Comparison of ENCODE assay signal across 10 mouse cellular contexts in genomic region chr4:133658729-133659128, GRCm38 (mm10). TPM values are rescaled to one million over a fixed set of nuclear protein-coding genes. Genes with fewer than 3 reads are reported as not detected.
DNase-seq lines count a peak whose midpoint lies in the region; ATAC-seq and TF ChIP-seq lines count a peak whose summit lies in the region.
"Had no signal": no experiment of that assay in that cellular context is flagged by ENCODE, and none has a peak within 500 bp of the region (broad histone marks: within the 10 kb centered on the region; RNA-seq: fewer than 3 reads in every experiment).

No protein-coding gene starts in this region.

- no peaks in the 10 kb centered on the region for H3K27me3 ChIP-seq in forebrain, embryonic 10.5 days (ENCODE audit: poor library complexity, severe bottlenecking)
- H3K27me3 ChIP-seq in forebrain, embryonic 14.5 days (replicated peaks; ENCODE audit: control insufficient read depth, insufficient read depth, low read length), result no peaks in the 10 kb centered on the region
- H3K27me3 ChIP-seq in embryonic facial prominence, embryonic 10.5 days (replicated peaks; ENCODE audit: low read depth, poor library complexity, severe bottlenecking), result no peaks in the 10 kb centered on the region
- no peaks in the 10 kb centered on the region for H3K27me3 ChIP-seq in liver, embryonic 14.5 days (ENCODE audit: control insufficient read depth, insufficient read depth, low read length)
- H3K27me3 ChIP-seq: forebrain, embryonic 13.5 days had no signal

- H3K9ac ChIP-seq in forebrain, embryonic 14.5 days (ENCODE audit: low read length), result no peak overlapping the region
- no peak overlapping the region for H3K9ac ChIP-seq in liver, embryonic 14.5 days (replicated peaks)
- H3K9ac ChIP-seq: forebrain, embryonic 13.5 days had no signal

- TF ChIP-seq CTCF in layer of hippocampus, adult 2 months (conservative IDR thresholded peaks at IDR 0.05), result no peak
- no peak for TF ChIP-seq CTCF in liver, embryonic 14.5 days (IDR thresholded peaks at IDR 0.05; ENCODE audit: low read depth)

- peak overlapping the region; percentile 84 for H3K27ac ChIP-seq in forebrain, embryonic 10.5 days
- no peak overlapping the region for H3K27ac ChIP-seq in forebrain, embryonic 14.5 days (ENCODE audit: low read depth, low read length)
- peak overlapping the region; percentile 91; the same call in 1 of the 2 replicates for H3K27ac ChIP-seq in layer of hippocampus, adult 2 months
- peak overlapping the region; percentile 85 for H3K27ac ChIP-seq in embryonic facial prominence, embryonic 10.5 days (replicated peaks)
- no peak overlapping the region for H3K27ac ChIP-seq in liver, embryonic 14.5 days
- H3K27ac ChIP-seq: forebrain, embryonic 13.5 days; midbrain, embryonic 10.5 days had no signal

- 30% methylated on average over 2 of the region's 2 CpGs for WGBS in forebrain, embryonic 10.5 days
- WGBS in forebrain, embryonic 14.5 days, result 45% methylated on average over 2 of the region's 2 CpGs
- 41% methylated on average over 2 of the region's 2 CpGs for WGBS in embryonic facial prominence, embryonic 10.5 days
- WGBS in liver, embryonic 14.5 days (ENCODE audit: insufficient replicate concordance), result 37% methylated on average over 2 of the region's 2 CpGs

- H3K9me3 ChIP-seq in forebrain, embryonic 10.5 days, result no peaks in the 10 kb centered on the region
- H3K9me3 ChIP-seq in forebrain, embryonic 14.5 days (replicated peaks; ENCODE audit: control insufficient read depth, low read length), result no peaks in the 10 kb centered on the region
- no peaks in the 10 kb centered on the region for H3K9me3 ChIP-seq in embryonic facial prominence, embryonic 10.5 days
- H3K9me3 ChIP-seq in liver, embryonic 14.5 days (ENCODE audit: control insufficient read depth, low read length), result no peaks in the 10 kb centered on the region
- H3K9me3 ChIP-seq: forebrain, embryonic 13.5 days; midbrain, embryonic 10.5 days had no signal

- no peak for ATAC-seq in forebrain, embryonic 14.5 days
- ATAC-seq in liver, embryonic 14.5 days (ENCODE audit: insufficient read depth), result no peak
- ATAC-seq: forebrain, embryonic 13.5 days had no signal

- H3K4me2 ChIP-seq in forebrain, embryonic 14.5 days (ENCODE audit: low read length), result no peak overlapping the region
- peak overlapping the region; percentile 27; the same call in 1 of the 2 replicates for H3K4me2 ChIP-seq in liver, embryonic 14.5 days (ENCODE audit: low read depth)
- H3K4me2 ChIP-seq: forebrain, embryonic 13.5 days had no signal

- H3K4me1 ChIP-seq in forebrain, embryonic 10.5 days, result peaks cover 44% of the 10 kb centered on the region
- peaks cover 20% of the 10 kb centered on the region for H3K4me1 ChIP-seq in forebrain, embryonic 14.5 days (ENCODE audit: control insufficient read depth, insufficient read depth, low read length)
- H3K4me1 ChIP-seq in embryonic facial prominence, embryonic 10.5 days, result peaks cover 39% of the 10 kb centered on the region
- H3K4me1 ChIP-seq in liver, embryonic 14.5 days (replicated peaks; ENCODE audit: control insufficient read depth in 2 of 2, insufficient read depth in 2 of 2, low read length in 1 of 2), result peaks cover 4 to 18% of the 10 kb centered on the region in 2 experiments; a peak in 3 of 4 replicates

- DNase-seq in forebrain, embryonic 10.5 days (ENCODE audit: extremely low spot score, low spot score), result no peak
- no peak for DNase-seq in forebrain, embryonic 14.5 days (ENCODE audit: low spot score)
- DNase-seq in layer of hippocampus, adult 2 months (ENCODE audit: low spot score in 2 of 2), result no peak
- DNase-seq in layer of hippocampus, postnatal 36 days, result no peak
- DNase-seq in embryonic facial prominence, embryonic 10.5 days (ENCODE audit: low spot score), result no peak
- DNase-seq in liver, embryonic 14.5 days (ENCODE audit: low read depth in 3 of 3, low spot score in 3 of 3), result no peak
- no peak for DNase-seq in cerebellum, postnatal 36 days
- DNase-seq in B cell, adult 2 months, result no peak

- H3K36me3 ChIP-seq in forebrain, embryonic 10.5 days (replicated peaks), result peaks cover 9% of the 10 kb centered on the region
- H3K36me3 ChIP-seq in forebrain, embryonic 14.5 days (ENCODE audit: control insufficient read depth, insufficient read depth, low read length), result peaks cover 8% of the 10 kb centered on the region; the same call in 1 of the 2 replicates
- peaks cover 10% of the 10 kb centered on the region for H3K36me3 ChIP-seq in embryonic facial prominence, embryonic 10.5 days (replicated peaks)
- H3K36me3 ChIP-seq in liver, embryonic 14.5 days (replicated peaks; ENCODE audit: control insufficient read depth, insufficient read depth, low read depth), result no peaks in the 10 kb centered on the region

- H3K4me3 ChIP-seq in forebrain, embryonic 10.5 days, result no peak overlapping the region
- no peak overlapping the region for H3K4me3 ChIP-seq in forebrain, embryonic 14.5 days (ENCODE audit: low read depth, low read length)
- no peak overlapping the region for H3K4me3 ChIP-seq in layer of hippocampus, adult 2 months
- H3K4me3 ChIP-seq in embryonic facial prominence, embryonic 10.5 days, result peak overlapping the region; percentile 11; the same call in 1 of the 2 replicates
- no peak overlapping the region for H3K4me3 ChIP-seq in liver, embryonic 14.5 days (ENCODE audit: insufficient read depth in 1 of 2, low read depth in 2 of 2, low read length in 2 of 2)
- H3K4me3 ChIP-seq: forebrain, embryonic 13.5 days; midbrain, embryonic 10.5 days had no signal

- no peak for TF ChIP-seq EP300 in liver, embryonic 14.5 days (IDR thresholded peaks at IDR 0.05; ENCODE audit: low read depth)

RNA-seq across cellular contexts. Expression of gene Zdhhc18, which starts 8.8 kb away (rescaled TPM):
- polyA plus RNA-seq in forebrain, embryonic 10.5 days (2016; fragmentation: Nextera tagmentation; extraction: Ambion mirVana), result 2.4 and 2.8 TPM in 2 replicates
- 2.0 and 2.5 TPM in 2 replicates for polyA plus RNA-seq in forebrain, embryonic 14.5 days (2014; fragmentation: Nextera tagmentation; extraction: Ambion mirVana)
- 10 to 100 TPM; 37.1 to 38.0 TPM for total RNA-seq in layer of hippocampus, adult 2 months (2021)
- 10 to 100 TPM; 30.1 to 32.8 TPM for total RNA-seq in layer of hippocampus, postnatal 36 days (2021)
- 2.3 and 3.0 TPM in 2 replicates for polyA plus RNA-seq in embryonic facial prominence, embryonic 10.5 days (2016; fragmentation: Nextera tagmentation; extraction: Ambion mirVana)
- polyA plus RNA-seq in liver, embryonic 14.5 days (2012; rRNA removed), result 3.8 and 3.9 TPM in 2 replicates
- polyA plus RNA-seq in liver, embryonic 14.5 days (2014; fragmentation: Nextera tagmentation; extraction: Ambion mirVana), result 0.58 and 0.90 TPM in 2 replicates

RNA-seq across cellular contexts. Expression of gene Pigv, which starts 13.7 kb away (rescaled TPM):
- 16.3 and 17.3 TPM in 2 replicates for polyA plus RNA-seq in forebrain, embryonic 10.5 days (2016; fragmentation: Nextera tagmentation; extraction: Ambion mirVana)
- 7.0 and 8.1 TPM in 2 replicates for polyA plus RNA-seq in forebrain, embryonic 14.5 days (2014; fragmentation: Nextera tagmentation; extraction: Ambion mirVana)
- 1 to 10 TPM; 9.1 to 9.7 TPM for total RNA-seq in layer of hippocampus, adult 2 months (2021)
- total RNA-seq in layer of hippocampus, postnatal 36 days (2021), result 1 to 10 TPM; 8.3 to 9.1 TPM
- polyA plus RNA-seq in embryonic facial prominence, embryonic 10.5 days (2016; fragmentation: Nextera tagmentation; extraction: Ambion mirVana), result 14.8 TPM in 2 replicates
- 3.2 and 3.3 TPM in 2 replicates for polyA plus RNA-seq in liver, embryonic 14.5 days (2012; rRNA removed)
- 3.1 and 4.0 TPM in 2 replicates for polyA plus RNA-seq in liver, embryonic 14.5 days (2014; fragmentation: Nextera tagmentation; extraction: Ambion mirVana)

RNA-seq across cellular contexts. Expression of gene Sfn, which starts 56.8 kb away (rescaled TPM):
- polyA plus RNA-seq in forebrain, embryonic 10.5 days (2016; fragmentation: Nextera tagmentation; extraction: Ambion mirVana), result 9.0 and 9.5 TPM in 2 replicates
- polyA plus RNA-seq in forebrain, embryonic 14.5 days (2014; fragmentation: Nextera tagmentation; extraction: Ambion mirVana), result 0.84 and 1.1 TPM in 2 replicates
- total RNA-seq in layer of hippocampus, adult 2 months (2021), result 1 to 10 TPM; 1.6 to 1.8 TPM
- 1 to 10 TPM; 1.5 to 1.9 TPM for total RNA-seq in layer of hippocampus, postnatal 36 days (2021)
- polyA plus RNA-seq in embryonic facial prominence, embryonic 10.5 days (2016; fragmentation: Nextera tagmentation; extraction: Ambion mirVana), result 27.6 and 35.7 TPM in 2 replicates
- 0.45 and 0.52 TPM in 2 replicates for polyA plus RNA-seq in liver, embryonic 14.5 days (2012; rRNA removed)
- polyA plus RNA-seq in liver, embryonic 14.5 days (2014; fragmentation: Nextera tagmentation; extraction: Ambion mirVana), result 0.10 and 0.35 TPM in 2 replicates

Comparison
In these comparisons a context has a peak if more than half of its experiments do, and no peak if none do; other contexts are left out.
1. H3K27ac ChIP-seq: peak in forebrain, embryonic 10.5 days (single experiment), layer of hippocampus, adult 2 months (single experiment) and embryonic facial prominence, embryonic 10.5 days (single experiment); none in forebrain, embryonic 14.5 days (single experiment) and liver, embryonic 14.5 days (single experiment).